ENCODE assay signal across 15 mouse cellular contexts in genomic region chr9:72440948-72441926, GRCm38 (mm10). TPM values are rescaled to one million over a fixed set of nuclear protein-coding genes. Genes with fewer than 3 reads are reported as not detected.
A peak's percentile ranks its signal among the peaks of the same experiment; 100 is the strongest.
DNase-seq lines count a peak whose midpoint lies in the region; ATAC-seq and TF ChIP-seq lines count a peak whose summit lies in the region.
"Had no signal": no experiment of that assay in that cellular context is flagged by ENCODE, and none has a peak within 500 bp of the region (broad histone marks: within the 10 kb centered on the region; RNA-seq: fewer than 3 reads in every experiment).

No protein-coding gene starts in this region.

- 31% methylated on average over 8 of the region's 8 CpGs for WGBS in heart, embryonic 11.5 days (ENCODE audit: insufficient replicate concordance)

- DNase-seq in heart, adult 8-10 months (ENCODE audit: low spot score): no peak
- DNase-seq in G1E (ENCODE audit: low spot score): peak; percentile 58
- no peak for DNase-seq in adrenal gland, adult 8-10 months
- DNase-seq in adrenal gland, postnatal 10 days: no peak
- DNase-seq: cerebellum, adult 11 months; gastrocnemius, adult 2 months; lung, postnatal 10 days had no signal

- H3K27ac ChIP-seq in heart, embryonic 11.5 days (ENCODE audit: low read depth, low read length): peak overlapping the region; percentile 58
- H3K27ac ChIP-seq: forebrain, embryonic 12.5 days; gastrocnemius, adult 2 months; hindbrain, embryonic 15.5 days; midbrain, embryonic 12.5 days; neural tube, embryonic 15.5 days had no signal

- no peaks in the 10 kb centered on the region for H3K9me3 ChIP-seq in heart, embryonic 11.5 days (replicated peaks; ENCODE audit: control insufficient read depth, low read length)
- H3K9me3 ChIP-seq in G1E (replicated peaks): no peaks in the 10 kb centered on the region
- H3K9me3 ChIP-seq in erythroblast, embryonic 14.5 days (ENCODE audit: control insufficient read depth, low read length): peaks cover 3% of the 10 kb centered on the region; the same call in 1 of the 2 replicates
- H3K9me3 ChIP-seq: forebrain, embryonic 12.5 days; hindbrain, embryonic 15.5 days; midbrain, embryonic 12.5 days; neural tube, embryonic 15.5 days had no signal

- no peaks in the 10 kb centered on the region for H3K36me3 ChIP-seq in heart, embryonic 11.5 days (ENCODE audit: control insufficient read depth, insufficient read depth, low read length)
- H3K36me3 ChIP-seq in G1E (replicated peaks): peaks cover 41% of the 10 kb centered on the region
- peaks cover 55% of the 10 kb centered on the region for H3K36me3 ChIP-seq in erythroblast, embryonic 14.5 days (ENCODE audit: control insufficient read depth)
- H3K36me3 ChIP-seq: hindbrain, embryonic 15.5 days; neural tube, embryonic 15.5 days had no signal

- H3K4me2 ChIP-seq in heart, embryonic 11.5 days: peak overlapping the region; percentile 37
- H3K4me2 ChIP-seq: forebrain, embryonic 12.5 days; hindbrain, embryonic 15.5 days; midbrain, embryonic 12.5 days; neural tube, embryonic 15.5 days had no signal

- H3K27me3 ChIP-seq in heart, embryonic 11.5 days (ENCODE audit: control insufficient read depth, insufficient read depth, low read length): no peaks in the 10 kb centered on the region
- no peaks in the 10 kb centered on the region for H3K27me3 ChIP-seq in G1E (ENCODE audit: insufficient read depth, low read length)
- no peaks in the 10 kb centered on the region for H3K27me3 ChIP-seq in erythroblast, embryonic 14.5 days (ENCODE audit: control insufficient read depth)
- H3K27me3 ChIP-seq: forebrain, embryonic 12.5 days; hindbrain, embryonic 15.5 days; midbrain, embryonic 12.5 days; neural tube, embryonic 15.5 days had no signal

- no peak overlapping the region for H3K4me3 ChIP-seq in heart, embryonic 11.5 days (ENCODE audit: low read depth, low read length)
- peak overlapping the region; percentile 59; the same call in 1 of the 2 replicates for H3K4me3 ChIP-seq in G1E (ENCODE audit: low read depth, low read length)
- peak overlapping the region; percentile 83 for H3K4me3 ChIP-seq in erythroblast, embryonic 14.5 days (replicated peaks)
- H3K4me3 ChIP-seq: forebrain, embryonic 12.5 days; gastrocnemius, adult 2 months; hindbrain, embryonic 15.5 days; midbrain, embryonic 12.5 days; neural tube, embryonic 15.5 days had no signal

- ATAC-seq in heart, embryonic 11.5 days (replicated peaks; ENCODE audit: insufficient number of reproducible peaks, low FRiP score, low TSS enrichment): no peak
- ATAC-seq in G1E (ENCODE audit: extremely low read depth, insufficient number of reproducible peaks, low FRiP score, poor library complexity, severe bottlenecking): peak; percentile 64
- ATAC-seq in megakaryocyte-erythroid progenitor cell, adult 5-6 weeks (replicated peaks; ENCODE audit: low FRiP score, low TSS enrichment, poor library complexity, severe bottlenecking): peak; percentile 70
- ATAC-seq in granulocyte monocyte progenitor cell, adult 5-6 weeks (replicated peaks; ENCODE audit: poor library complexity, severe bottlenecking): no peak

- no peak overlapping the region for H3K9ac ChIP-seq in heart, embryonic 11.5 days (ENCODE audit: low read depth, low read length)
- H3K9ac ChIP-seq: forebrain, embryonic 12.5 days; hindbrain, embryonic 15.5 days; midbrain, embryonic 12.5 days; neural tube, embryonic 15.5 days had no signal

- 0 out of 2 replicates have a peak, but pooled peaks cover 4% of the 10 kb centered on the region for H3K4me1 ChIP-seq in heart, embryonic 11.5 days (ENCODE audit: control insufficient read depth, insufficient read depth, low read length)
- peaks cover 67% of the 10 kb centered on the region for H3K4me1 ChIP-seq in G1E (ENCODE audit: insufficient read depth, low read depth, low read length)
- peaks cover 67% of the 10 kb centered on the region for H3K4me1 ChIP-seq in erythroblast, embryonic 14.5 days (ENCODE audit: control insufficient read depth)

- no peak for TF ChIP-seq CTCF in G1E (IDR thresholded peaks at IDR 0.05; ENCODE audit: low read depth, low read length)

RNA-seq across cellular contexts. Expression of gene Mns1, which starts 3.4 kb away (rescaled TPM):
- 20.0 and 25.7 TPM in 2 replicates for polyA plus RNA-seq in heart, embryonic 11.5 days (2014; fragmentation: Nextera tagmentation; extraction: Ambion mirVana)
- under 1 TPM in 3 of 4 experiments, not detected in 1; 0.12 to 0.22 (median 0.14) TPM for total RNA-seq in heart, adult 8-10 months (2022)
- total RNA-seq in G1E (2014; fragmentation: Nextera tagmentation) (138 and 151 TPM in 2 replicates), G1E (2017) (219 and 357 TPM in 2 replicates)
- polyA plus RNA-seq in G1E (2012): 24.4 and 33.2 TPM in 2 replicates
- polyA plus RNA-seq in erythroblast, embryonic 14.5 days (2012): 3.3 and 4.3 TPM in 2 replicates
- total RNA-seq in megakaryocyte-erythroid progenitor cell, adult 5-6 weeks (2014; fragmentation: Nextera tagmentation): 201 and 223 TPM in 2 replicates
- 410 and 555 TPM in 2 replicates for total RNA-seq in megakaryocyte-erythroid progenitor cell, adult 5-6 weeks (2017)
- 1 to 10 TPM; 1.3 to 2.1 (median 2.0) TPM for total RNA-seq in adrenal gland, adult 8-10 months (2022)
- 22.2 and 32.6 TPM in 2 replicates for total RNA-seq in granulocyte monocyte progenitor cell, adult 5-6 weeks (2014; fragmentation: Nextera tagmentation)
- 54.5 and 87.7 TPM in 2 replicates for total RNA-seq in granulocyte monocyte progenitor cell, adult 5-6 weeks (2017)
- 1 to 10 TPM; 3.7 to 3.8 TPM for total RNA-seq in adrenal gland, postnatal 10 days (2021)

RNA-seq across cellular contexts. Expression of gene Tex9, which starts 50.8 kb away (rescaled TPM):
- polyA plus RNA-seq in heart, embryonic 11.5 days (2014; fragmentation: Nextera tagmentation; extraction: Ambion mirVana): 17.0 and 19.4 TPM in 2 replicates
- 1 to 10 TPM; 2.0 to 2.6 (median 2.4) TPM for total RNA-seq in heart, adult 8-10 months (2022)
- total RNA-seq in G1E (2014; fragmentation: Nextera tagmentation) (157 and 164 TPM in 2 replicates), G1E (2017) (86.8 and 124 TPM in 2 replicates)
- 24.6 and 31.0 TPM in 2 replicates for polyA plus RNA-seq in G1E (2012)
- 0.08 and 0.13 TPM in 2 replicates for polyA plus RNA-seq in erythroblast, embryonic 14.5 days (2012)
- 27.9 and 34.0 TPM in 2 replicates for total RNA-seq in megakaryocyte-erythroid progenitor cell, adult 5-6 weeks (2014; fragmentation: Nextera tagmentation)
- total RNA-seq in megakaryocyte-erythroid progenitor cell, adult 5-6 weeks (2017): 30.5 and 52.0 TPM in 2 replicates
- 10 to 100 TPM in 2 of 4 experiments, 1 to 10 TPM in 2; 3.9 to 20.1 (median 11.7) TPM for total RNA-seq in adrenal gland, adult 8-10 months (2022)
- total RNA-seq in granulocyte monocyte progenitor cell, adult 5-6 weeks (2014; fragmentation: Nextera tagmentation): 14.3 and 18.2 TPM in 2 replicates
- 25.5 and 25.7 TPM in 2 replicates for total RNA-seq in granulocyte monocyte progenitor cell, adult 5-6 weeks (2017)
- 10 to 100 TPM in 1 of 2 experiments, 1 to 10 TPM in 1; 6.5 to 11.1 TPM for total RNA-seq in adrenal gland, postnatal 10 days (2021)

Comparison
In these comparisons a context has a peak if more than half of its experiments do, and no peak if none do; other contexts are left out.
1. ATAC-seq: peak in G1E (single experiment) and megakaryocyte-erythroid progenitor cell, adult 5-6 weeks (single experiment); none in heart, embryonic 11.5 days (single experiment) and granulocyte monocyte progenitor cell, adult 5-6 weeks (single experiment).
2. RNA of gene Mns1, which starts 3.4 kb away (total RNA-seq): 201 to 555 TPM in megakaryocyte-erythroid progenitor cell, adult 5-6 weeks, 138 to 357 TPM in G1E and 22.2 to 87.7 TPM in granulocyte monocyte progenitor cell, adult 5-6 weeks; 3.7 to 3.8 TPM in adrenal gland, postnatal 10 days, 1.3 to 2.1 TPM in adrenal gland, adult 8-10 months and 0.12 to 0.22 TPM in heart, adult 8-10 months; every median in the first group is over 4 times any median in the second.